Mouse (Mus musculus): ENCODE data around the gene Wdr72.

DNA sequence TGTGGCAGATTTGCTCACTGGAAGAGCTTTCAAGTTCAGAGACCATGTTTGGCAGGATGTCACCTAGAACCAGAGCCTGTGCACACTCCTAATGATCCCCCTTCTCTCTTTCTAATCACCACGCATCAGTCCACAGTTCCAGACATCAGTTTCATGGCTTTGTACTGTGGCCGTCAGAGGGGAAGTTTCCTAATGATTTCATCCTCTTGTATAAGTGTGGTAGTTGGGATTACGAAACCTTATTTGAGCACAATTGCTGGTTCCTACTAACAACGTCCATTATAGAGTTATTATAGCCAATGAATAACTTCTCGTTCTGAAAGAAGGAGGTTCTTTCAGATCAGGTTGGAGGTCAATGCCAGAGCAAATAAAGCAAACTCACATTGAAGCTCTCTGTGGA lies 131.1 kb downstream of the Wdr72 start:
- TF ChIP-seq CTCF (IDR thresholded peaks at IDR 0.05; ENCODE audit: low read depth) (no peak), EP300 (IDR thresholded peaks at IDR 0.05; ENCODE audit: low read depth) (no peak)
